Comparison of ENCODE assay signal across 13 mouse cellular contexts in the genomic region with DNA sequence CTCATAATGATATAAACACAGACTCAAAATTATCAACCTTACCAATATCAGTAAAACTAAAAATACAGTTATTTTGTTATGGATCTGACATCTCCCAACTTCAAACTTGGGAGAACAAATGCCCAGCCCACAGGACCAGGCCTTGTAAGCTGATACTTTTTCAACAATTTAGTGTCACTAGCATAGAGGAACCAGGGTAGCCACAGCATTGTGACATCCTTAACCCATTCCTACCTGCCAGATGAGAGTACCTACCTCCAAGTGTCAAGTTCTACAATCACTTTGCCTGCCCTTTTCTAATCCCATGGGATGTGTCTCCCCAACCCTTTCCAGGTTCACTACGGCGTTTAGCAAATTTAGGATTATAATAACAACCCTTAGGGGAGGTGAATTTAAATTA.
"Had no signal": no experiment of that assay in that cellular context is flagged by ENCODE, and none has a peak within 500 bp of the region (broad histone marks: within the 10 kb centered on the region; RNA-seq: fewer than 3 reads in every experiment).

No protein-coding gene starts in this region.

- H3K27ac ChIP-seq: liver, embryonic 15.5 days; midbrain, embryonic 12.5 days; stomach, postnatal 0 days had no signal

- H3K4me2 ChIP-seq: liver, embryonic 15.5 days; midbrain, embryonic 12.5 days had no signal

- H3K9me3 ChIP-seq: liver, embryonic 15.5 days; midbrain, embryonic 12.5 days had no signal

- H3K4me3 ChIP-seq: layer of hippocampus, adult 2 months; liver, embryonic 15.5 days; midbrain, embryonic 12.5 days had no signal

- H3K27me3 ChIP-seq: liver, embryonic 15.5 days had no signal

- DNase-seq: kidney, adult 9 months; kidney, postnatal 10 days; left cerebral cortex, postnatal 4 days; lung, adult 2 months; lung, postnatal 4 days; thymus, postnatal 4 days had no signal

- H3K36me3 ChIP-seq: liver, embryonic 15.5 days; midbrain, embryonic 12.5 days had no signal

- ATAC-seq: intestine, postnatal 0 days; lung, postnatal 0 days; midbrain, embryonic 16.5 days had no signal

- H3K9ac ChIP-seq: liver, embryonic 15.5 days; midbrain, embryonic 12.5 days had no signal
